Mouse (Mus musculus): ENCODE measurements around the gene Lix1. TPM values are rescaled to one million over a fixed set of nuclear protein-coding genes. Genes with fewer than 3 reads are reported as not detected.

Gene Lix1
- total and polyA plus RNA-seq, 2 experiments from 2014 or later: 11.2 to 11.9 TPM

GRCm38 (mm10) chr17:17386117-17386516 lies 16.4 kb upstream of the Lix1 start:
- WGBS: 86% methylated on average over 2 of the region's 2 CpGs

DNA sequence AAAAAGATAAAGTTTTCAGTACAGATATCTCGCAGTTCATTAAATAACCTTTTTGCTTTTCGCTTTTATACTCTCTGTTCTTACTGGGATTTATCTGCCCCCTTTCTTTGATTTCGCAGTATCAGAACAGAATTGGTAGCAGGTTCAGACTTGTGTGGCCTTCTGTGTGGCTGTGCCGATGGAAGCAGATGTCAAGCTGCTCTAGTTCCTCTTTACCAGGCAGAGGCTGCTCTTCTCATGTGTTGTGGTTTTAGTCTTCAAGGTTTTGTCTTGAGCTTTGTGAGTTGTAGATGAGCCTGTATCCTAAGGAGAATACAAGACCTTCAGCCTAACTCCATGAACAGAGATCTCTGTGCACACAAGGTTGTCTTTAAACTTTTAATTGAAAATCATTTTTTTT lies 10.6 kb upstream of the Lix1 start:
- Histone ChIP-seq H3K9me3 (ENCODE audit: low read length) (no peaks in the 10 kb centered on the region), H3K9ac (replicated peaks; ENCODE audit: low read length) (no peak overlapping the region), H3K36me3 (ENCODE audit: insufficient read depth, low read length) (peaks cover 13% of the 10 kb centered on the region), H3K4me3 (ENCODE audit: low read length) (no peak overlapping the region), H3K4me1 (ENCODE audit: insufficient read depth, low read length) (no peaks in the 10 kb centered on the region), H3K4me2 (ENCODE audit: low read depth, low read length) (no peak overlapping the region), H3K27ac (no peak overlapping the region), H3K27me3 (ENCODE audit: insufficient read depth, low read length) (no peaks in the 10 kb centered on the region)
- no peak for TF ChIP-seq CTCF (IDR thresholded peaks at IDR 0.05; ENCODE audit: low read depth)
- ATAC-seq: no peak
- no peak for DNase-seq (ENCODE audit: low spot score)
- WGBS: 92% methylated on average over 4 of the region's 4 CpGs

More at GRCm38 (mm10) chr17:17386117-17386516, 16.4 kb upstream of the Lix1 start:
- peaks cover 26% of the 10 kb centered on the region for H3K36me3 ChIP-seq (ENCODE audit: insufficient read depth, low read length)
- no peak overlapping the region for H3K27ac ChIP-seq
- ATAC-seq: no peak
- no peak overlapping the region for H3K4me2 ChIP-seq (ENCODE audit: low read depth, low read length)
- TF ChIP-seq CTCF (IDR thresholded peaks at IDR 0.05; ENCODE audit: low read depth): no peak; the same call in 1 of the 2 replicates
- H3K9ac ChIP-seq (replicated peaks; ENCODE audit: low read length): no peak overlapping the region
- H3K4me3 ChIP-seq (ENCODE audit: low read length): no peak overlapping the region
- H3K9me3 ChIP-seq (ENCODE audit: low read length): no peaks in the 10 kb centered on the region
- no peaks in the 10 kb centered on the region for H3K4me1 ChIP-seq (ENCODE audit: insufficient read depth, low read length)
- peak; percentile 20 for DNase-seq (ENCODE audit: low spot score)
- no peaks in the 10 kb centered on the region for H3K27me3 ChIP-seq (ENCODE audit: insufficient read depth, low read length)

- H3K36me3 ChIP-seq (ENCODE audit: insufficient read depth, low read length): peaks cover 8% of the 10 kb centered on the region
- WGBS: 60% methylated on average over 7 of the region's 7 CpGs
- H3K4me1 ChIP-seq (ENCODE audit: insufficient read depth, low read length): no peaks in the 10 kb centered on the region
- DNase-seq (ENCODE audit: low spot score) (peak; percentile 59), ATAC-seq (peak; percentile 24; the same call in 1 of the 2 replicates)
- H3K27me3 ChIP-seq (ENCODE audit: insufficient read depth, low read length): no peaks in the 10 kb centered on the region
- H3K27ac ChIP-seq: no peak overlapping the region
- H3K4me3 ChIP-seq (ENCODE audit: low read length): no peak overlapping the region
- no peaks in the 10 kb centered on the region for H3K9me3 ChIP-seq (ENCODE audit: low read length)
- no peak overlapping the region for H3K4me2 ChIP-seq (ENCODE audit: low read depth, low read length)
- H3K9ac ChIP-seq (replicated peaks; ENCODE audit: low read length): no peak overlapping the region
- TF ChIP-seq CTCF (IDR thresholded peaks at IDR 0.05; ENCODE audit: low read depth): peak; percentile 51
Observed at GRCm38 (mm10) chr17:17392863-17393262, 9.6 kb upstream of the Lix1 start.

- TF ChIP-seq CTCF (IDR thresholded peaks at IDR 0.05; ENCODE audit: low read depth): no peak
- no peak overlapping the region for H3K27ac ChIP-seq
- no peaks in the 10 kb centered on the region for H3K27me3 ChIP-seq (ENCODE audit: insufficient read depth, low read length)
- peak; percentile 11 for DNase-seq (ENCODE audit: low spot score)
- H3K9ac ChIP-seq (replicated peaks; ENCODE audit: low read length): no peak overlapping the region
- peaks cover 8% of the 10 kb centered on the region for H3K36me3 ChIP-seq (ENCODE audit: insufficient read depth, low read length)
- no peaks in the 10 kb centered on the region for H3K4me1 ChIP-seq (ENCODE audit: insufficient read depth, low read length)
- no peak for ATAC-seq
- H3K9me3 ChIP-seq (ENCODE audit: low read length): no peaks in the 10 kb centered on the region
- H3K4me3 ChIP-seq (ENCODE audit: low read length): no peak overlapping the region
- WGBS: 75% methylated on average over 6 of the region's 6 CpGs
- no peak overlapping the region for H3K4me2 ChIP-seq (ENCODE audit: low read depth, low read length)
Observed at GRCm38 (mm10) chr17:17393300-17393699, 9.2 kb upstream of the Lix1 start.

DNA sequence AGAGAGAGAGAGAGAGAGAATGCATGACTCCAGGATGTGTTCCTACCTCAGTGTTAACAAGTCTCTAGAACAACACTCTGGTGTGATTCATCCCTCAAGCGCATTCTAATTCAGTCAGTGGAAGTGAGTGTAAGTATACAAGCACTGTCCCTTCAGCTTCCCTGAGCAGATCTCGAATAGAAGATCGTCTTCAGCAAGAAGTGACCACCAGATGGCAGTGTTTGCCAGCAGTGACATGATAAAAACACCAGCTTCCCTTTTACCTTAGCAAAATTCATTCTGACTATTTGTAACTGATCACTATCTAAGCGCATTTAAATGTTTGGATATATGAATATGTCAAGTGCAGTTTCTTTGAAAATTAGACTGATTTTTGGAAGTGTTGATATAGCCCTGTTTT lies 8.1 kb upstream of the Lix1 start:
- Histone ChIP-seq H3K27me3 (ENCODE audit: insufficient read depth, low read length) (no peaks in the 10 kb centered on the region), H3K36me3 (ENCODE audit: insufficient read depth, low read length) (peaks cover 8% of the 10 kb centered on the region), H3K27ac (no peak overlapping the region), H3K4me1 (ENCODE audit: insufficient read depth, low read length) (no peaks in the 10 kb centered on the region), H3K9me3 (ENCODE audit: low read length) (no peaks in the 10 kb centered on the region), H3K4me2 (ENCODE audit: low read depth, low read length) (no peak overlapping the region), H3K4me3 (ENCODE audit: low read length) (no peak overlapping the region), H3K9ac (replicated peaks; ENCODE audit: low read length) (no peak overlapping the region)
- ATAC-seq (peak; percentile 62), DNase-seq (ENCODE audit: low spot score) (peak; percentile 91)
- peak; percentile 90 for TF ChIP-seq CTCF (IDR thresholded peaks at IDR 0.05; ENCODE audit: low read depth)
- 28% methylated on average over 4 of the region's 4 CpGs for WGBS

- Histone ChIP-seq H3K4me3 (ENCODE audit: low read length) (no peak overlapping the region), H3K4me1 (ENCODE audit: insufficient read depth, low read length) (no peaks in the 10 kb centered on the region), H3K9me3 (ENCODE audit: low read length) (no peaks in the 10 kb centered on the region), H3K27ac (no peak overlapping the region), H3K36me3 (ENCODE audit: insufficient read depth, low read length) (no peaks in the 10 kb centered on the region; the same call in 1 of the 2 replicates), H3K27me3 (ENCODE audit: insufficient read depth, low read length) (no peaks in the 10 kb centered on the region), H3K9ac (replicated peaks; ENCODE audit: low read length) (no peak overlapping the region), H3K4me2 (ENCODE audit: low read depth, low read length) (no peak overlapping the region)
- TF ChIP-seq CTCF (IDR thresholded peaks at IDR 0.05; ENCODE audit: low read depth): no peak
- 16% methylated on average over 1 of the region's 1 CpGs for WGBS
- no peak for ATAC-seq
- DNase-seq (ENCODE audit: low spot score): no peak
Observed at GRCm38 (mm10) chr17:17396869-17397268, 5.6 kb upstream of the Lix1 start.

- no peak overlapping the region for H3K4me2 ChIP-seq (ENCODE audit: low read depth, low read length)
- no peaks in the 10 kb centered on the region for H3K36me3 ChIP-seq (ENCODE audit: insufficient read depth, low read length)
- ATAC-seq (no peak), DNase-seq (ENCODE audit: low spot score) (no peak)
- no peak for TF ChIP-seq CTCF (IDR thresholded peaks at IDR 0.05; ENCODE audit: low read depth)
- WGBS: 71% methylated on average over 2 of the region's 2 CpGs
- H3K9me3 ChIP-seq (ENCODE audit: low read length): no peaks in the 10 kb centered on the region
- H3K4me3 ChIP-seq (ENCODE audit: low read length): no peak overlapping the region
- H3K9ac ChIP-seq (replicated peaks; ENCODE audit: low read length): no peak overlapping the region
- H3K27ac ChIP-seq: no peak overlapping the region
- H3K4me1 ChIP-seq (ENCODE audit: insufficient read depth, low read length): no peaks in the 10 kb centered on the region
- no peaks in the 10 kb centered on the region for H3K27me3 ChIP-seq (ENCODE audit: insufficient read depth, low read length)
Observed at GRCm38 (mm10) chr17:17398664-17399063, 3.8 kb upstream of the Lix1 start.

All from hindbrain, postnatal 0 days (tissue).